Mouse (Mus musculus): ENCODE data around the gene Taar7a. TPM values are rescaled to one million over a fixed set of nuclear protein-coding genes. Genes with fewer than 3 reads are reported as not detected.

The Taar7a gene
- not detected in 2 replicates for total RNA-seq (2014; rRNA removed; ENCODE audit: low replicate concordance)
- polyA plus RNA-seq (2015; fragmentation: Nextera tagmentation; extraction: Ambion mirVana), result not detected in 2 replicates

DNA sequence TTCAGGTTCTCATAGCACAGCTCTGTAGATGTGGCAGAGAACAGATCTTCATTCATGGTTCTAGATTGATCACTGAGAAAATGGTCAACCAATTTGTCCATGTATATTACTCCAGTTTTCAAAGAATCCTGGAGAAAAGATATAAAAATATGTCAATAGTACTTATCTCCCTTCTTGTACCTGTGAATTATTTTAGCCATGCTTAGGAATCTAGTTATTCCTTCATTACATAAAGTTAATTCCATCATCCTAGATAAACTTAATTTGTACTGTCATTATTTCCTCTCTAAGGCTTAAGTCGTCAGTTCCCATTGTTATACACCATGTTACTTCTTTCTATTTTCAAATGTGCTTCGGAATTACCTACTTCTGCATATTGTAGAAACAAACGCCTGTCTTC lies at the start of gene Taar7a:
TSS of gene Taar7a (minus strand) at position 101 of the 400 bp plus-strand sequence.
- H3K4me1 ChIP-seq (ENCODE audit: control insufficient read depth, insufficient read depth), result no peaks in the 10 kb centered on the region
- no peak within 1 kb of the TSS for H3K9ac ChIP-seq (replicated peaks; ENCODE audit: low read depth, low read length)
- H3K27ac ChIP-seq (ENCODE audit: low read depth), result no peak within 1 kb of the TSS
- H3K4me2 ChIP-seq (ENCODE audit: low read depth, low read length), result no peak within 1 kb of the TSS
- no peaks in the 10 kb centered on the region for H3K27me3 ChIP-seq (ENCODE audit: control insufficient read depth, insufficient read depth, low read length)
- no peak for TF ChIP-seq EP300 (IDR thresholded peaks at IDR 0.05; ENCODE audit: low read depth)
- H3K9me3 ChIP-seq (replicated peaks; ENCODE audit: control insufficient read depth, low read length), result no peaks in the 10 kb centered on the region
- H3K4me3 ChIP-seq (ENCODE audit: low read depth, low read length), result no peak within 1 kb of the TSS
- 80% methylated on average over 3 of the region's 3 CpGs for WGBS
- DNase-seq (ENCODE audit: low spot score), result no peak
- no peaks in the 10 kb centered on the region for H3K36me3 ChIP-seq (replicated peaks; ENCODE audit: control insufficient read depth, insufficient read depth, low read length)
- no peak for ATAC-seq (ENCODE audit: insufficient read depth, low read depth)

DNA sequence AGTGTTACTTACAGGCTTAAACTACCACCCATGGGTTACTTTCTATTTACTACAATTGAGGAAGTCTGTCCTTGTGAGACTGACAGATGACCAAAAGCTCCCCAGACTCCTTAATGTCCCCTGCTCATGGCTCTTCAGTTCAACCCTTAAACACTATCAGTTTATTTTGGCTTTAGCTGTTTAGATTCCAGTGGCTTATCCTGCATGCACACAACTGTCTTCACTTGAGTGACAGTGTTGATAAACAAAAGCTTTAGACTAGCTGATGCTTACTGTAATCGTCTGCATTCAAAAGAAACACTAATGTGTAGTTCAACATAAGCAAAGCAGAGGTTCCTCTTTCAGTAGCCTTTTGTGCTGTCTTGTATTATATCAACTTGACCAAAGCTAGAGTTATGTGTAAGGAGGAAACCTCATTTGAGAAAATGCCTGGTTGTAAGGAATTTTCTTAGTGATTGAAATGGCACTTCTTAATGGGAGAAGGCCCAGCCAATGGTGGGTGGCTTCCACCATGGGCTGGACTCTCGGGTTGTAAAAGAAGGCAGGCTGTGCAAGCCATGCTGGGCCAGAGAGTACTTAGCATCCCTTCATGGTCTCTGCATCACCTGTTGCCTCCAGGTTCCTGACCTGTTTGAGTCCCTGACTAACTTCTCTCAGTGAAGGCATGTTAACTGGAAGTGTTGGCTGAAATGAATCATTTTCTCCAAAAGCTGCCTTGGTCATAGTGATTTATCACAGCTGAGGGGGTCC lies 47.0 kb upstream of the Taar7a start:
- no peak for TF ChIP-seq CTCF (IDR thresholded peaks at IDR 0.05; ENCODE audit: low read depth)
- no peak for TF ChIP-seq EP300 (IDR thresholded peaks at IDR 0.05; ENCODE audit: low read depth)
- H3K4me3 ChIP-seq (ENCODE audit: low read depth, low read length), result no peak overlapping the region
- no peak overlapping the region for H3K27ac ChIP-seq (ENCODE audit: low read depth)
- H3K27me3 ChIP-seq (ENCODE audit: control insufficient read depth, insufficient read depth, low read length), result no peaks in the 10 kb centered on the region
- DNase-seq (ENCODE audit: low spot score) (no peak), ATAC-seq (ENCODE audit: insufficient read depth, low read depth) (no peak)
- no peaks in the 10 kb centered on the region for H3K9me3 ChIP-seq (replicated peaks; ENCODE audit: control insufficient read depth, low read length)
- no peaks in the 10 kb centered on the region for H3K4me1 ChIP-seq (ENCODE audit: control insufficient read depth, insufficient read depth)
- H3K9ac ChIP-seq (replicated peaks; ENCODE audit: low read depth, low read length), result no peak overlapping the region
- H3K36me3 ChIP-seq (replicated peaks; ENCODE audit: control insufficient read depth, insufficient read depth, low read length), result no peaks in the 10 kb centered on the region
- H3K4me2 ChIP-seq (ENCODE audit: low read depth, low read length), result no peak overlapping the region
- 42% methylated on average over 2 of the region's 2 CpGs for WGBS

DNA sequence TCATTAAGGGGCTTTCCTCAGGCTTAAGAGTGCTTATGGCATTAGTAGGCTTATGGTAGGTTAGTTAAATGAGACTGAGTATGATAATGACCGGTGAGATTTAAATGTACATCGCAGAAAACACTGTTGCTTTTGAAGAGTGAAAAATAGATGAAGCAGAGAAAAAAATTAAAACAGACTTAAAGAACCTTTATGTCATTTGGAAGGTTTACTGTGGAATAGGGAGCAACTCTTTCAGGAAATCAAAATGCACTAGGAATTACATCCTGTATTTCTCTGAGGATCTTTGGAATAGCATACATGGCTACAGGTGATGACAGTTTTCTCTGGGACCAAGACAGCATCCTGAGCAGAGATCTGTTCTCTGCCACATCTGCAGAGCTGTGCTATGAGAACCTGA lies 44.0 kb upstream of the Taar7a start, which contains the start of gene Taar7e:
TSS of gene Taar7e (plus strand) at position 301 of the 400 bp plus-strand sequence.
- Histone ChIP-seq H3K4me1 (ENCODE audit: control insufficient read depth, insufficient read depth) (no peaks in the 10 kb centered on the region), H3K9ac (replicated peaks; ENCODE audit: low read depth, low read length) (no peak within 1 kb of the TSS), H3K4me3 (ENCODE audit: low read depth, low read length) (no peak within 1 kb of the TSS), H3K36me3 (replicated peaks; ENCODE audit: control insufficient read depth, insufficient read depth, low read length) (no peaks in the 10 kb centered on the region), H3K9me3 (replicated peaks; ENCODE audit: control insufficient read depth, low read length) (no peaks in the 10 kb centered on the region), H3K27ac (ENCODE audit: low read depth) (no peak within 1 kb of the TSS), H3K27me3 (ENCODE audit: control insufficient read depth, insufficient read depth, low read length) (no peaks in the 10 kb centered on the region), H3K4me2 (ENCODE audit: low read depth, low read length) (no peak within 1 kb of the TSS)
- ATAC-seq (ENCODE audit: insufficient read depth, low read depth) (no peak), DNase-seq (ENCODE audit: low spot score) (no peak)
- 88% methylated on average over 2 of the region's 2 CpGs for WGBS
- no peak for TF ChIP-seq CTCF (IDR thresholded peaks at IDR 0.05; ENCODE audit: low read depth)
- no peak for TF ChIP-seq EP300 (IDR thresholded peaks at IDR 0.05; ENCODE audit: low read depth)

DNA sequence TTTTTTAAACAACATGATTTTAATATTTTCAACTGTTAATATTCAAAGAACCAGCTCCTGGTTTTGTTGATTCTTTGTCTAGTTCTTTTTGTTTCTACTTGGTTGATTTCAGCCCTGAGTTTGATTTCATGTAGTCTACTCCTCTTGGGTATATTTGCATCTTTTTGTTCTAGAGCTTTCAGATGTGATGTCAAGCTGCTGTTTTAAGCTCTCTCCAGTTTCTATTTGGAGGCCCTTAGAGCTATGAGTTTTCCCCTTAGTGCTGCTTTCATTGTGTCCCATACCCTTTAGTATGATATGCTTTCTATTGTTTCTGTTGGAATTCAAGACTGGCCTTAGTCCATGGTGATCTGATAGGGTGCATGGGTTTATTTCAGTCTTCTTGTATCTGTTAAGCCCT lies 38.1 kb upstream of the Taar7a start:
- no peak overlapping the region for H3K27ac ChIP-seq (ENCODE audit: low read depth)
- TF ChIP-seq CTCF (IDR thresholded peaks at IDR 0.05; ENCODE audit: low read depth) (no peak), EP300 (IDR thresholded peaks at IDR 0.05; ENCODE audit: low read depth) (no peak)
- no peak overlapping the region for H3K9ac ChIP-seq (replicated peaks; ENCODE audit: low read depth, low read length)
- H3K4me3 ChIP-seq (ENCODE audit: low read depth, low read length), result no peak overlapping the region
- no peaks in the 10 kb centered on the region for H3K4me1 ChIP-seq (ENCODE audit: control insufficient read depth, insufficient read depth)
- ATAC-seq (ENCODE audit: insufficient read depth, low read depth) (no peak), DNase-seq (ENCODE audit: low spot score) (no peak)
- no peaks in the 10 kb centered on the region for H3K9me3 ChIP-seq (replicated peaks; ENCODE audit: control insufficient read depth, low read length)
- no peak overlapping the region for H3K4me2 ChIP-seq (ENCODE audit: low read depth, low read length)
- no peaks in the 10 kb centered on the region for H3K36me3 ChIP-seq (replicated peaks; ENCODE audit: control insufficient read depth, insufficient read depth, low read length)
- H3K27me3 ChIP-seq (ENCODE audit: control insufficient read depth, insufficient read depth, low read length), result no peaks in the 10 kb centered on the region

DNA sequence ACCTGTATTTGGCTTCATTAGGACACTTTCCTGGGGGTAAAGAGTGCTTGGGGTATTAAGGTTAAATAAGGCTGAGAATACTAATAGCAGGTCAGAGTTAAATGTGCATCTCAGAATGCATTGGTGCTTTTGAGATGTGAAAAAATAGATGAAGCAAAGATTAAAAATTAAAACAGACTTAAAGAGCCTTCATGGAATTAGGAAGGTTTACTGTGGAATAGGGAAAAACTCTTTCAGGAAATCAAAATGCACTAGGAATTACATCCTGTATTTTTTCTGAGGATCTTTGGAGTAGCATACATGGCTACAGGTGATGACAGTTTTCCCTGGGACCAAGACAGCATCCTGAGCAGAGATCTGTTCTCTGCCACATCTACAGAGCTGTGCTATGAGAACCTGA lies 33.6 kb upstream of the Taar7a start, which contains the start of gene Taar7d:
TSS of gene Taar7d (plus strand) at position 301 of the 400 bp plus-strand sequence.
- no peak for ATAC-seq (ENCODE audit: insufficient read depth, low read depth)
- TF ChIP-seq EP300 (IDR thresholded peaks at IDR 0.05; ENCODE audit: low read depth), result no peak
- no peak for TF ChIP-seq CTCF (IDR thresholded peaks at IDR 0.05; ENCODE audit: low read depth)
- H3K36me3 ChIP-seq (replicated peaks; ENCODE audit: control insufficient read depth, insufficient read depth, low read length), result no peaks in the 10 kb centered on the region
- no peak within 1 kb of the TSS for H3K4me3 ChIP-seq (ENCODE audit: low read depth, low read length)
- H3K4me2 ChIP-seq (ENCODE audit: low read depth, low read length), result no peak within 1 kb of the TSS
- no peaks in the 10 kb centered on the region for H3K27me3 ChIP-seq (ENCODE audit: control insufficient read depth, insufficient read depth, low read length)
- no peak for DNase-seq (ENCODE audit: low spot score)
- no peaks in the 10 kb centered on the region for H3K4me1 ChIP-seq (ENCODE audit: control insufficient read depth, insufficient read depth)
- H3K27ac ChIP-seq (ENCODE audit: low read depth), result no peak within 1 kb of the TSS
- no peaks in the 10 kb centered on the region for H3K9me3 ChIP-seq (replicated peaks; ENCODE audit: control insufficient read depth, low read length)
- no peak within 1 kb of the TSS for H3K9ac ChIP-seq (replicated peaks; ENCODE audit: low read depth, low read length)

DNA sequence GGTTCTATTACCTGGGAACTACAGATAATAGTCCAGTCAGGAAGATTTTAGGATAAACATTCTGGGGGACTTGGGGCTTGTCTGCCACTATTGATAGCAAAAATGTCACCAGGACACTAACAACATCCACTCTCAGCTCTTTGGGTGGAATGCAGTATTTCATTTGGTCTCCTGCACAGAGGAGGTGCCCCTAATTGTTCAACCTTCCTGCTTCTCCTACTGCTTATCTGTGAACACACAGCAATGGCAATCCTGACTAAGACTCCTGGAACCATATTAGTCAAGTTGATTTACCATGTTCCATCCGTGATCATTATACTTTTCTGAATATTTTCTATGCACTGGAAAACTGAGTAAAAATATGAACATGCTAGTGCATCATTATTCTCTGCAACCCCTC lies 14.9 kb upstream of the Taar7a start:
- ATAC-seq (ENCODE audit: insufficient read depth, low read depth) (no peak), DNase-seq (ENCODE audit: low spot score) (no peak)
- H3K4me3 ChIP-seq (ENCODE audit: low read depth, low read length), result no peak overlapping the region
- no peaks in the 10 kb centered on the region for H3K36me3 ChIP-seq (replicated peaks; ENCODE audit: control insufficient read depth, insufficient read depth, low read length)
- WGBS, result 85% methylated on average over 1 of the region's 1 CpGs
- no peaks in the 10 kb centered on the region for H3K9me3 ChIP-seq (replicated peaks; ENCODE audit: control insufficient read depth, low read length)
- no peaks in the 10 kb centered on the region for H3K4me1 ChIP-seq (ENCODE audit: control insufficient read depth, insufficient read depth)
- H3K9ac ChIP-seq (replicated peaks; ENCODE audit: low read depth, low read length), result no peak overlapping the region
- H3K4me2 ChIP-seq (ENCODE audit: low read depth, low read length), result no peak overlapping the region
- H3K27me3 ChIP-seq (ENCODE audit: control insufficient read depth, insufficient read depth, low read length), result no peaks in the 10 kb centered on the region
- no peak for TF ChIP-seq EP300 (IDR thresholded peaks at IDR 0.05; ENCODE audit: low read depth)
- TF ChIP-seq CTCF (IDR thresholded peaks at IDR 0.05; ENCODE audit: low read depth), result no peak
- H3K27ac ChIP-seq (ENCODE audit: low read depth), result no peak overlapping the region
